Mouse (Mus musculus): ENCODE results near the gene Timm50. TPM values are rescaled to one million over a fixed set of nuclear protein-coding genes. Genes with fewer than 3 reads are reported as not detected.

Timm50 gene
- total and polyA plus RNA-seq, 3 experiments, result 86.3 to 145 (median 126) TPM

DNA sequence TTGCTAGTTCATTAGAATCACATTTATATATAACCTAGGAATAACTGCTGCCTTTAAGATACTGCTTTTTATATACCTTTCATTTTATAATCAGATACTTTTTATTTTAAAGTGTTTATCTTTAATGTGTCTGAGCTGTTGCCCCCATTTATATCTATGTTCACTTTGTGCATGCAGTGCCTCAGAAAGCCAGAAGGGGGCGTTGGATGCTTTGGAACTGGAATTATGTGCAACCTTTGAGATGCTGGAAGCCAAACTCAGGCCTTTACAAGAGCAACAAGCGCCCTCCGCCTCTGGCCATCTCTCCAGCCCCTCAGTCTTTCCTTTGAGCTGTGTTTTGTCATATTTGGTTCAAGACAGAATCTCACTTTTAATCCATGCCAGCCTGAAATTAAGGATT is 40.1 kb downstream of the Timm50 start:
- DNase-seq (ENCODE audit: extremely low read depth), result no peak
- Histone ChIP-seq H3K4me1 (ENCODE audit: control insufficient read depth in 1 of 2, insufficient read depth in 2 of 2) (no peaks in the 10 kb centered on the region), H3K4me3 (replicated peaks in 1 of 3; ENCODE audit: low read depth in 2 of 3, low read length in 2 of 3, poor library complexity in 1 of 3) (no peak overlapping the region), H3K9ac (ENCODE audit: insufficient read depth, low read depth) (no peak overlapping the region), H3K27ac (ENCODE audit: insufficient read depth, low read depth) (no peak overlapping the region), H3K79me2 (replicated peaks; ENCODE audit: control insufficient read depth, extremely low read depth, insufficient read depth, poor library complexity, severe bottlenecking) (no peaks in the 10 kb centered on the region), H3K4me2 (ENCODE audit: insufficient read depth, low read depth, poor library complexity, severe bottlenecking) (no peak overlapping the region), H3K36me3 (replicated peaks in 1 of 2; ENCODE audit: control insufficient read depth in 1 of 2, insufficient read depth in 1 of 2, low read length in 1 of 2) (no peaks in the 10 kb centered on the region), H3K9me3 (replicated peaks; ENCODE audit: low read length) (peaks cover 21% of the 10 kb centered on the region), H3K27me3 (replicated peaks) (peaks cover 28% of the 10 kb centered on the region)
- TF ChIP-seq CTCF (conservative IDR thresholded peaks at IDR 0.05 in 1 of 2, IDR thresholded peaks at IDR 0.05 in 1 of 2; ENCODE audit: low read depth in 2 of 2, low read length in 2 of 2), result peak; percentile 13 to 33; a peak in 1 of 4 replicates
- TF ChIP-seq PAX5 (IDR thresholded peaks at IDR 0.05; ENCODE audit: low read length), result no peak
- no peak for TF ChIP-seq RCOR1 (conservative IDR thresholded peaks at IDR 0.05; ENCODE audit: low read depth, low read length)
- dilution Hi-C loops (cut with MboI; ENCODE audit: extremely low pct_ligation_motif_present, extremely low pct_unique_long_range_greater_than_20kb, low sequenced_read_pairs) (no loop called here), in situ Hi-C loops (cut with MboI; ENCODE audit: low pct_ligation_motif_present, low pct_unique_long_range_greater_than_20kb, low sequenced_read_pairs) (no loop called here)

DNA sequence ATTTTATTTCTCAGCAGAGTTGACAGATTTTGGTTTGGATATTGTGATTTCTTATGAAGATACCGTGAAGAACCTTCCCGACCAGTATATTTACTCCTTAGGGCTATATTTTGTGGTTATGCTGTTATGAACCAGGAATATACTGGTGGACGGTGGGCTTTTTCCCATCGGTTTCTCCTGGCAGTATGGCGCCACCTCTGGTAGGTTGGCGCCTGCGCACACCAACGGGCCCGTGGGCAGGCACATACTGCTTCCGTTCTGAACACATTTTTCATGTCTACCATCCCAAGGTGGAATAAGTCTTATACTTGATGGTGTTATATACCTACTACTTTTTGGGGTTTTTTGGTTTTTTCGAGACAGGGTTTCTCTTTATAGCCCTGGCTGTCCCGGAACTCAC is 42.5 kb downstream of the Timm50 start:
- Histone ChIP-seq H3K36me3 (replicated peaks in 1 of 2; ENCODE audit: control insufficient read depth in 1 of 2, insufficient read depth in 1 of 2, low read length in 1 of 2) (no peaks in the 10 kb centered on the region), H3K9me3 (replicated peaks; ENCODE audit: low read length) (peaks cover 21% of the 10 kb centered on the region), H3K4me3 (replicated peaks in 1 of 3; ENCODE audit: low read depth in 2 of 3, low read length in 2 of 3, poor library complexity in 1 of 3) (no peak overlapping the region), H3K9ac (ENCODE audit: insufficient read depth, low read depth) (no peak overlapping the region), H3K4me1 (ENCODE audit: control insufficient read depth in 1 of 2, insufficient read depth in 2 of 2) (no peaks in the 10 kb centered on the region), H3K79me2 (replicated peaks; ENCODE audit: control insufficient read depth, extremely low read depth, insufficient read depth, poor library complexity, severe bottlenecking) (no peaks in the 10 kb centered on the region), H3K27me3 (replicated peaks) (peaks cover 14% of the 10 kb centered on the region), H3K27ac (ENCODE audit: insufficient read depth, low read depth) (no peak overlapping the region), H3K4me2 (ENCODE audit: insufficient read depth, low read depth, poor library complexity, severe bottlenecking) (no peak overlapping the region)
- TF ChIP-seq TCF12 (IDR thresholded peaks at IDR 0.05; ENCODE audit: low read depth, low read length) (no peak), USF1 (IDR thresholded peaks at IDR 0.05; ENCODE audit: low read depth, low read length) (no peak), MAX (IDR thresholded peaks at IDR 0.05; ENCODE audit: low read length) (no peak), PAX5 (IDR thresholded peaks at IDR 0.05; ENCODE audit: low read length) (no peak), ZKSCAN1 (IDR thresholded peaks at IDR 0.05; ENCODE audit: borderline replicate concordance, low read depth, low read length) (no peak), CTCF (conservative IDR thresholded peaks at IDR 0.05 in 1 of 2, IDR thresholded peaks at IDR 0.05 in 1 of 2; ENCODE audit: low read depth in 2 of 2, low read length in 2 of 2) (no peak), SIN3A (IDR thresholded peaks at IDR 0.05; ENCODE audit: low read length) (no peak), CHD2 (IDR thresholded peaks at IDR 0.05; ENCODE audit: low read length) (no peak), CHD1 (IDR thresholded peaks at IDR 0.05; ENCODE audit: low read depth, low read length) (no peak), JUN (IDR thresholded peaks at IDR 0.05; ENCODE audit: insufficient read depth, low read depth, low read length) (no peak), RAD21 (IDR thresholded peaks at IDR 0.05; ENCODE audit: low read depth, low read length) (no peak), KAT2A (IDR thresholded peaks at IDR 0.05; ENCODE audit: insufficient replicate concordance, low read length) (no peak), MAFK (IDR thresholded peaks at IDR 0.05; ENCODE audit: insufficient replicate concordance, low read length) (no peak), USF2 (conservative IDR thresholded peaks at IDR 0.05; ENCODE audit: low read depth, low read length) (no peak), ETS1 (conservative IDR thresholded peaks at IDR 0.05; ENCODE audit: low read depth, low read length) (no peak), ELF1 (IDR thresholded peaks at IDR 0.05; ENCODE audit: low read depth, low read length) (no peak), NELFE (IDR thresholded peaks at IDR 0.05; ENCODE audit: low read depth, low read length) (no peak), UBTF (IDR thresholded peaks at IDR 0.05; ENCODE audit: low read depth, low read length) (no peak)
- in situ Hi-C loops (cut with MboI; ENCODE audit: low pct_ligation_motif_present, low pct_unique_long_range_greater_than_20kb, low sequenced_read_pairs) (no loop called here), dilution Hi-C loops (cut with MboI; ENCODE audit: extremely low pct_ligation_motif_present, extremely low pct_unique_long_range_greater_than_20kb, low sequenced_read_pairs) (no loop called here)
- DNase-seq (ENCODE audit: extremely low read depth), result no peak

All from CH12.LX (cell line).